Mouse (Mus musculus) liver, embryonic 14 days (tissue): Measurements from ENCODE around the gene Dhdh. TPM values are rescaled to one million over a fixed set of nuclear protein-coding genes. Genes with fewer than 3 reads are reported as not detected.

Source experiments
- polyA plus RNA-seq: library from polyadenylated mRNA; depleted of rRNA; stranded (reverse); fragments of >200 nt; gene quantifications from 2 replicates; pipeline ENCODE4 v1.2.3, GENCODE M21; 2012; rRNA removed

Gene Dhdh
- polyA plus RNA-seq, result 2.0 and 2.2 TPM in 2 replicates

DNA sequence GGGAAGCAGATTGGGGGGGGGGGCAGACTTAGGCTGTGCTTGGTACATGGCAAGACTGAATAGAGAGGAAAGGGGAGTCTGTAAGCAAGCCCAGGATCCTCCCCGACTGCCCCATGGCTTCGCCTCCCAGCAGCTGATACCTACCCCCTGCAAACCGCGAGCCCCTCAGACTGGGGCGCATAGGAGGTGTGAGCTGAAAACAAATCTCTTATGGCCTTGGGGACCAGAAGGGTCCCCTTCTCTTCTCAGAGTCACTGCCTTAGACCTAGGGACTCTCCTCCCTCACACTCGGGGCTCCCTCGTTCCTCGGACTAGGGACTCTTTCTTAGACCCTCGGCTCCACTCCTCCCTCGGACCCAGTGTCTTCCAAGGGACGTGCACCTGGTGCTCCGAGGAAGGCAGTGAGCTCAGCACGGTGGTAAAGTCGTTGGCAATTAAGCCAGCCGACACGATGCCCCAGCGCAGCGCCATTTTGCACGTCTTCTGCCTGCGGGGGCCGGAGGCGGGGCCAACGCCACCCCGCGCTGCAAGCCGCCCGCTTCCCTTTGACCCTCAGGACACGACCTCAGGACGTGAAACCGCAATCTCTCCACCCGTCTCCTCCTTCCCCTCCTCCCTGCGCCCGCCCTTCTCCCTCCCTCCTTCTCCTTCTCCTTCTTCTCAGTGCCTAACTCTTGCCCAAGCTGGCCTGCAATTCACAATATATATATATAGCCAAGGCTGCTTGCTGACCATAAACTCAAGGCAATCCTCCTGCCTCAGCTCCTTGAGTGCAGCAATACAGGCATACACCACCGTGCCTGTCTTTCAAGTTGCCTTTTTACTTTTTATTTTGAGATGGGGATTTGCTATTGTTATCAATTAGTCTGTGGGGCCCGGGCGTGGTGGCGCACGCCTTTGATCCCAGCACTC, at the start of gene Dhdh:
Gene Dhdh, minus strand, starts transcription at position 513 of the 912 bp plus-strand sequence.

DNA sequence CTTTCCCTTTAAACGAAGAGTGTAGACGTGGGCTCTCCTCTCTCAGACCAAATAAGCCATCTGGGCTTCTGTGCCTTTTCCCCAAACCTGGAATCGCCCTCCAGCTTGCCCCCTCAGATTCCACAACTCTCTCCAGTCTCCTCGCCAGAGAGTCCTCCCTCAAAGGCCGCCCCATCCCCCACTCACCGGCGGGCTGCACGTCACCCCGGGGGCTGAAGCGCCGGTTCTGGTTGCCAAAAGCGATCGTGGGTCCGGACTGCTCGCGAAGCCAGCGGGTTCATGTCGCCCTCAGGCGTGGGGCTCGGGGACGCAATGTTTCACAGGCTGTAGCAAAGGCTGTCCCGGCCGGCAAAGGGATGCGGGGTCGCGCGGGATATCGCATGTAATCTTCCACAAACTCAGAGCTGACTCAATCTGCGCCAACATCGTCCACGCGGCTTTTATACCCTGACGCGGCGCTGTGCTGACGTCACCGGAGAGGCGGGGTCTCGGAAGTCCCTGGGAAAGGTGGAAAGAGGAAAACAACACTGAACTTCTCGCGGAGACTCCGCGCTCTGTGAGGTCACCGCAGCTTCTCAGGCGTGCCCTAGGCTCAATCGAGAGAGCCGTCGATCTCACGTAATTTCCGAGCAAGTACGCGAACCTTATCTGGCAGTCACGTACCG, 37.3 kb upstream of the Dhdh start, which contains the start of the genes Ppp1r15a and Plekha4:
Gene Ppp1r15a, minus strand, starts transcription at position 460 of the 665 bp plus-strand sequence.
Gene Plekha4, plus strand, starts transcription at position 522 of the 665 bp plus-strand sequence.

DNA sequence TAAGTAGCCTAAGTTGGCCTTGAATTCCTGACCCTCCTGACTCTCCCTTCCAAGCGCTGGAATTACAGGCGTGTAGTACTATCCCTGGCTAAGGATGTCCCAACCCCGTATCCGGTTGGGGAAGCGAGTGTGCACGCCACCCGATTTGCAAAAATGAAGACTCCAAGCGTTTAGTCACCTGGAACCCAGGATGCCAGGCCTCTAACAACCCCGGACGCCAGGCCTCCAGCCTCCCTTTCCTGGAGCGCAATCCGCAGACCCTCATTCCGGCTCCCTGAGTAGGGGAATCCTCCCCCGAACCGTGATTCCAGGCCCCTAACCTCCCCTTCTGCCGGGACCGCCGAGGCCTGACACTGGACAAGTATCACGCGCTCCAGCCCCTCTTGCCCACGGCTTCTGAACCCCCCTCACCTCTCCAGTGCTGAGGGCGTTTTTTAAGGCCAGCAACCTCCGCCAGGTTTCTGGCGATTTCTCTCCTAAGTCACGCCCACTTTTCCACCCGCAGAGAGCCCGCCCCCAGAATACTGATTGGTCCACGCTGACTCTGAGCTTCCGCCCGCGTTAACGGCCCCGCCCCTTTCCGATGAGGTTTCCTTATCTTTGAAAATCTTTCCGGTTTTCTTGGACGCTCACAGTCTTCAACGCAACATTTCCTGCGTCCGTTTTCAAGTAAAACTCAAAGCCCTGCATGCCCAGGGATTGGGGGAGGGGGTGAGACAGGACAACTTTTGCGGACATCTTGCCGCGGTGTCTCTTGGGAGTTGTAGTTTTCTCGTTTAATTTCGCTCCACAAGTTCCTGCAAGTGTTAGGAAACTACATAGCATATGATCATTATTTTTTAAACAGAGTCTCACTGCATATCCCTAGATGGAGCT, 21.5 kb upstream of the Dhdh start, which contains the start of gene Nucb1:
Gene Nucb1, minus strand, starts transcription at position 495 of the 876 bp plus-strand sequence.

DNA sequence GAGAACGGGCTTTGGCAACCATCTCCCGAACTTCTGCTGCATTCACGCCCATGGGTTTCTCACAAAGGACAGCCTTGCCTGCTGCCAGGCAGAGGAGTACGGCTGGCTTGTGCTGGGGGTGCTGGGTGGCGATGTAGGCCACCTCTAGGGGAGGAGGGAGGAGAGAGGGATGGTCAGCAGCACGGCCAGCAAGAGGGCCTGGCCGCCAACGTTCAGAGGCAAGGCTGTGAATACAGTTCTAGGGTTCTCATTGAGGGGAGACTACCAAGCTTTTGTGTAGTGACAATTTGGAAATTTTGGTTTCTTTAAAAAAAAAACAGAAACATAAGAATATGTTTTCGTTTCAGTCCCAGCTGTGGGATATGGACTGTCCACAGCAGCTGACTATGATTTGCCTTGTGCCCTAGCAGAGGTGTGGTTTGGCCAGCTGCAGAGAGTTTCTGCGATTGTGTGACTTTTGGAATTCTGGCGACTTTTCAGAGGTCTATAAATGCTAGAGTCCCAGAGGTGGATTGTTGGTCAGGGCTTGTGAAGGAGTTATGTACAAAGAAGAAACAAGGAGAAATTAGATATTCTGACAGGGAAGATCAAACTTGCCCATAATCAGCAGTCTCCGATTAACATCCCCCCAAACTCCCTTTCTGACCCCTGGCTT, 1.7 kb downstream of the Dhdh start, which contains the start of gene Gm45808:
Gene Gm45808, minus strand, starts transcription at position 51 of the 655 bp plus-strand sequence.

GRCm38 (mm10) chr7:45481374-45481927, 7.2 kb downstream of the Dhdh start, which contains the start of gene Tulp2:
Gene Tulp2 (plus strand): TSS chr7:45481877.

GRCm38 (mm10) chr7:45466283-45467089, 22.1 kb downstream of the Dhdh start, which contains the start of gene Bax:
Gene Bax (minus strand): TSS chr7:45466898.

DNA sequence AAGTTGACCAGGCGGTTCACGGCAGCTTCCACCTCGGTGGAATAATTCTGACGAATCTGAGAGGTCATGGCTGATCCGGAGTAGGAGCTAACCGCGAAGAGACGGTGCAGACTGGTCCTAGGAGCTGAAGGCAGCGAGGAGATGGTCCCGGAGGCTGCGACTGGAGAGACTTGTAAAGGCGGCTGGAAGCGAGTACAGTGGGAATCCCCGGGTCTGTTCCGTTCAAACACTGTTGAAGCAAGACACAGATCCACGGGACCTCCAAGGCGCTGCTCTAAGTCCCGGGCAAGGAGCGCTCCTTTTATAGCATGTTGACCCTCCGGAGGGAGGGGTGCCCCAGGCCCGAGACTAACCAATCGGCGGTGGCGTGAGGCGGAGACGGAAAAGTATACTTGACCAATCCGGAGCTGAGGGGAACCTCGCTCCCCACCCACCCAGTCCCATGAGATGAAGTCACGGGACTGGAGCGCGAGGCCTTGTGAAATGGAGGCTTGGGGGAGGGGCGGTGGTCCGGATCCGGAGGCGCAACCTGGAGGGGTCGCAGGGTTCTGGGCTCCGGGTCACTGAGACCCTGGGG, 29.0 kb downstream of the Dhdh start, which contains the start of gene Ftl1:
Gene Ftl1, minus strand, starts transcription at position 321 of the 577 bp plus-strand sequence.

DNA sequence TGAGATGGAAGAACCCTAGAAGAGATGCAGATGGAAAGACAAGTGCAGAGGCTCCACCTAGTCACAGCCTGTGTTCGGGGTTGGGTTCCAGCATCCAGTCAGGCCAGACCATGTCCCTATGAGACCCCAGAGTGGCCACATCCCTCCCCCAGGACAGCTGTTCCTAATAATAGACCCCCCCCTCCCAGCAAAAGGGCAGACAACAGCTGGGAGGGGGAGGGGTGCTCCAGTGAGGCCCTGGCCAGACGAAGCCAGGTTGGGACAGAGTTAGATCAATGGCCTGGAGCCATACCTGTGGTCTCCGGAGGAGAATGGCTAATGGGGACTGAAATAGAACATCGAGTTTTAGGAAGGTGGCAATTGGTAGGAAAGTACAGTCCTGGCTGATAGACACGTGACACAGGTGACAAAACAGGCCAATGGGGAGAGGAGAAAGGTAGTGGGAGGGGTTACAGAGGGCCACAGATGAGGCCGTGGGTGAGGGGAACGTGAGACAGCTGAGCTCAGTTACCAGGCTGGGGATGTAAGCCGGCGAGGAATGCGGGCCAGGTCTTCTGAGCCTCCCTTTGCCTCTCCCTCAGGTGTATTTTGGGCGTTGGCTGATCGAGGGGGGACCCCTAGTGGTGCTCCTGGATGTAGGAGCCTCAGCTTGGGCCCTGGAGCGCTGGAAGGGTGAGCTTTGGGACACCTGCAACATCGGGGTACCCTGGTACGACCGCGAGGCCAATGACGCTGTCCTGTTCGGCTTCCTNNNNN, 50.9 kb downstream of the Dhdh start, which contains the start of gene Ruvbl2:
Gene Ruvbl2, minus strand, starts transcription at position 576 of the 756 bp plus-strand sequence.

GRCm38 (mm10) chr7:45434203-45435015, 54.2 kb downstream of the Dhdh start, which contains the start of gene Gys1:
Gene Gys1 (plus strand): TSS chr7:45434844.

Other genes starting within 250 kb of the Dhdh start
- gene Cd37, start 249.7 kb downstream of the Dhdh start, polyA plus RNA-seq, result 8.7 and 11.7 TPM in 2 replicates
- 0.01 and 0.03 TPM in 2 replicates for gene Slc6a16, start 247.7 kb downstream of the Dhdh start, polyA plus RNA-seq
- not detected in 2 replicates for gene Slc6a21, start 211.3 kb downstream of the Dhdh start, polyA plus RNA-seq
- gene Trpm4, start 155.0 kb downstream of the Dhdh start, polyA plus RNA-seq, result 0.95 and 1.2 TPM in 2 replicates
- 0.06 and 0.76 TPM in 2 replicates for gene Hrc, start 153.5 kb downstream of the Dhdh start, polyA plus RNA-seq
- 0.18 and 0.20 TPM in 2 replicates for gene Ppfia3, start 121.8 kb downstream of the Dhdh start, polyA plus RNA-seq
- gene Lin7b, start 118.2 kb downstream of the Dhdh start, polyA plus RNA-seq, result 0.31 and 0.34 TPM in 2 replicates
- 208 and 214 TPM in 2 replicates for gene Snrnp70, start 93.1 kb downstream of the Dhdh start, polyA plus RNA-seq
- 0.01 TPM in 1 of 2 replicates, not detected in the other for gene Kcna7, start 83.2 kb downstream of the Dhdh start, polyA plus RNA-seq
- gene Ntf5, start 75.1 kb downstream of the Dhdh start, polyA plus RNA-seq, result 0.17 and 0.23 TPM in 2 replicates
- not detected in 2 replicates for gene Lhb, start 68.0 kb downstream of the Dhdh start, polyA plus RNA-seq
- 2.8 and 2.9 TPM in 2 replicates for gene Gys1, start 54.0 kb downstream of the Dhdh start, polyA plus RNA-seq
- 66.7 and 69.1 TPM in 2 replicates for gene Ruvbl2, start 50.7 kb downstream of the Dhdh start, polyA plus RNA-seq
- 1,332 and 1,795 TPM in 2 replicates for gene Ftl1, start 28.9 kb downstream of the Dhdh start, polyA plus RNA-seq
- 52.2 and 58.7 TPM in 2 replicates for gene Bax, start 21.9 kb downstream of the Dhdh start, polyA plus RNA-seq
- gene Tulp2, start 6.9 kb downstream of the Dhdh start, polyA plus RNA-seq, result 0.18 and 0.29 TPM in 2 replicates
- 0.06 TPM in 1 of 2 replicates, not detected in the other for gene Gm45808, start 2.0 kb downstream of the Dhdh start, polyA plus RNA-seq
- 55.1 and 58.3 TPM in 2 replicates for gene Nucb1, start 21.6 kb upstream of the Dhdh start, polyA plus RNA-seq
- 112 and 129 TPM in 2 replicates for gene Ppp1r15a, start 37.5 kb upstream of the Dhdh start, polyA plus RNA-seq
- gene Plekha4, start 37.5 kb upstream of the Dhdh start, polyA plus RNA-seq, result 0.75 and 0.86 TPM in 2 replicates
- gene Hsd17b14, start 66.1 kb upstream of the Dhdh start, polyA plus RNA-seq, result 1.1 and 1.7 TPM in 2 replicates
- gene Bcat2, start 81.3 kb upstream of the Dhdh start, polyA plus RNA-seq, result 35.6 and 40.6 TPM in 2 replicates
- not detected in 2 replicates for gene Fgf21, start 126.7 kb upstream of the Dhdh start, polyA plus RNA-seq
- gene Fut1, start 128.5 kb upstream of the Dhdh start, polyA plus RNA-seq, result 0.01 TPM in 1 of 2 replicates, not detected in the other
- 0.09 and 0.10 TPM in 2 replicates for gene Izumo1, start 133.0 kb upstream of the Dhdh start, polyA plus RNA-seq
- 2.0 and 2.2 TPM in 2 replicates for gene Rasip1, start 138.7 kb upstream of the Dhdh start, polyA plus RNA-seq
- 0.37 and 0.43 TPM in 2 replicates for gene Mamstr, start 151.2 kb upstream of the Dhdh start, polyA plus RNA-seq
- not detected in 2 replicates for gene Fut2, start 177.6 kb upstream of the Dhdh start, polyA plus RNA-seq
- gene Ntn5, start 195.2 kb upstream of the Dhdh start, polyA plus RNA-seq, result not detected in 2 replicates
- 0.02 TPM in 1 of 2 replicates, not detected in the other for gene Sec1, start 205.6 kb upstream of the Dhdh start, polyA plus RNA-seq
- gene Car11, start 211.0 kb upstream of the Dhdh start, polyA plus RNA-seq, result 0.14 and 0.37 TPM in 2 replicates
- 0.67 TPM in 2 replicates for gene Dbp, start 216.3 kb upstream of the Dhdh start, polyA plus RNA-seq
- gene Rpl18, start 226.7 kb upstream of the Dhdh start, polyA plus RNA-seq, result 524 and 540 TPM in 2 replicates
- gene Sphk2, start 229.2 kb upstream of the Dhdh start, polyA plus RNA-seq, result 6.3 and 7.1 TPM in 2 replicates
- 0.21 and 0.32 TPM in 2 replicates for gene Fam83e, start 232.4 kb upstream of the Dhdh start, polyA plus RNA-seq
- gene Spaca4, start 237.0 kb upstream of the Dhdh start, polyA plus RNA-seq, result not detected in 2 replicates